In genomic region chr8:3516450-3517116, GRCm38 (mm10) we compare ENCODE assay signal across 8 mouse cellular contexts. TPM values are rescaled to one million over a fixed set of nuclear protein-coding genes. Genes with fewer than 3 reads are reported as not detected.
A peak's percentile ranks its signal among the peaks of the same experiment; 100 is the strongest.
DNase-seq lines count a peak whose midpoint lies in the region; ATAC-seq and TF ChIP-seq lines count a peak whose summit lies in the region.

No protein-coding gene starts in this region.

- H3K27me3 ChIP-seq in C2C12 (ENCODE audit: control insufficient read depth, insufficient read depth, insufficient read length): no peaks in the 10 kb centered on the region
- H3K27me3 ChIP-seq in heart, embryonic 12.5 days (replicated peaks): no peaks in the 10 kb centered on the region
- H3K27me3 ChIP-seq in kidney, postnatal 0 days (ENCODE audit: insufficient read depth, low read length): no peaks in the 10 kb centered on the region
- no peaks in the 10 kb centered on the region for H3K27me3 ChIP-seq in liver, embryonic 11.5 days (replicated peaks; ENCODE audit: control insufficient read depth, insufficient read depth, low read length)
- no peaks in the 10 kb centered on the region for H3K27me3 ChIP-seq in stomach, embryonic 14.5 days (ENCODE audit: control insufficient read depth, insufficient read depth, low read length)

- ATAC-seq in erythroid progenitor cell, adult 5-6 weeks (replicated peaks; ENCODE audit: low FRiP score, poor library complexity, severe bottlenecking): peak; percentile 81
- peak; percentile 89 for ATAC-seq in heart, embryonic 12.5 days (ENCODE audit: insufficient number of reproducible peaks, low FRiP score)
- peak; percentile 83 for ATAC-seq in kidney, postnatal 0 days (replicated peaks; ENCODE audit: low FRiP score, low read depth)
- ATAC-seq in liver, embryonic 11.5 days (replicated peaks; ENCODE audit: low FRiP score): peak; percentile 87
- ATAC-seq in stomach, embryonic 14.5 days (ENCODE audit: insufficient number of reproducible peaks, insufficient read depth, low FRiP score, low read depth): peak; percentile 87

- H3K9me3 ChIP-seq in heart, embryonic 12.5 days (replicated peaks): no peaks in the 10 kb centered on the region
- H3K9me3 ChIP-seq in kidney, postnatal 0 days (replicated peaks; ENCODE audit: low read length): no peaks in the 10 kb centered on the region
- H3K9me3 ChIP-seq in liver, embryonic 11.5 days (ENCODE audit: control insufficient read depth, low read length): no peaks in the 10 kb centered on the region
- H3K9me3 ChIP-seq in stomach, embryonic 14.5 days (ENCODE audit: control insufficient read depth, low read depth, low read length): no peaks in the 10 kb centered on the region

- H3K4me3 ChIP-seq in C2C12 (ENCODE audit: insufficient read depth, poor library complexity, severe bottlenecking): peak overlapping the region; percentile 59
- H3K4me3 ChIP-seq in heart, embryonic 12.5 days: peak overlapping the region; percentile 72
- peak overlapping the region; percentile 71 for H3K4me3 ChIP-seq in kidney, postnatal 0 days (replicated peaks; ENCODE audit: low read depth, low read length)
- peak overlapping the region; percentile 82 for H3K4me3 ChIP-seq in liver, embryonic 11.5 days (ENCODE audit: low read depth, low read length)
- peak overlapping the region; percentile 52 for H3K4me3 ChIP-seq in stomach, embryonic 14.5 days (ENCODE audit: low read depth, low read length)

- H3K4me2 ChIP-seq in heart, embryonic 12.5 days: peak overlapping the region; percentile 92
- peak overlapping the region; percentile 93 for H3K4me2 ChIP-seq in kidney, postnatal 0 days (ENCODE audit: low read length)
- peak overlapping the region; percentile 99 for H3K4me2 ChIP-seq in liver, embryonic 11.5 days
- peak overlapping the region; percentile 90 for H3K4me2 ChIP-seq in stomach, embryonic 14.5 days (replicated peaks; ENCODE audit: low read depth, low read length)

- H3K79me2 ChIP-seq in C2C12 (ENCODE audit: control insufficient read depth, insufficient read depth): peaks cover 12% of the 10 kb centered on the region

- DNase-seq in brain, embryonic 18.5 days (ENCODE audit: low read depth, low spot score): peak; percentile 90
- DNase-seq in kidney, postnatal 0 days (ENCODE audit: low spot score): peak; percentile 92
- peak; percentile 89 for DNase-seq in liver, embryonic 11.5 days (ENCODE audit: low spot score)
- DNase-seq in naive thymus-derived CD4-positive, alpha-beta T cell, adult 2 months (ENCODE audit: low read depth): peak; percentile 92

- peaks cover 7% of the 10 kb centered on the region for H3K36me3 ChIP-seq in C2C12 (ENCODE audit: control insufficient read depth, insufficient read depth)
- peaks cover 33% of the 10 kb centered on the region for H3K36me3 ChIP-seq in heart, embryonic 12.5 days
- peaks cover 9% of the 10 kb centered on the region for H3K36me3 ChIP-seq in kidney, postnatal 0 days (ENCODE audit: insufficient read depth, low read length)
- H3K36me3 ChIP-seq in liver, embryonic 11.5 days (ENCODE audit: control insufficient read depth, insufficient read depth, low read length): peaks cover 7% of the 10 kb centered on the region; the same call in 1 of the 2 replicates
- peaks cover 7% of the 10 kb centered on the region for H3K36me3 ChIP-seq in stomach, embryonic 14.5 days (ENCODE audit: control insufficient read depth, insufficient read depth, low read length)

- peaks cover 5% of the 10 kb centered on the region for H3K4me1 ChIP-seq in heart, embryonic 12.5 days (replicated peaks)
- 0 out of 2 replicates have a peak, but pooled peaks cover 5% of the 10 kb centered on the region for H3K4me1 ChIP-seq in kidney, postnatal 0 days (replicated peaks; ENCODE audit: insufficient read depth, low read length)
- H3K4me1 ChIP-seq in liver, embryonic 11.5 days (replicated peaks; ENCODE audit: control insufficient read depth, insufficient read depth, low read length): peaks cover 12% of the 10 kb centered on the region
- no peaks in the 10 kb centered on the region for H3K4me1 ChIP-seq in stomach, embryonic 14.5 days (ENCODE audit: control insufficient read depth, insufficient read depth, low read length)

- no peak for TF ChIP-seq CTCF in C2C12 (IDR thresholded peaks at IDR 0.05; ENCODE audit: control insufficient read depth, insufficient read depth, insufficient read length)
- TF ChIP-seq CTCF in kidney, postnatal 0 days (IDR thresholded peaks at IDR 0.05; ENCODE audit: low read depth): no peak; the same call in 1 of the 2 replicates

- WGBS in heart, embryonic 12.5 days: under 1% methylated on average over 36 of the region's 36 CpGs
- under 1% methylated on average over 36 of the region's 36 CpGs for WGBS in kidney, postnatal 0 days
- WGBS in liver, embryonic 11.5 days: 1% methylated on average over 36 of the region's 36 CpGs
- WGBS in stomach, embryonic 14.5 days: under 1% methylated on average over 36 of the region's 36 CpGs

- peak overlapping the region; percentile 66 for H3K9ac ChIP-seq in heart, embryonic 12.5 days
- H3K9ac ChIP-seq in kidney, postnatal 0 days (ENCODE audit: low read depth, low read length): peak overlapping the region; percentile 67
- H3K9ac ChIP-seq in liver, embryonic 11.5 days (ENCODE audit: low read depth, low read length): peak overlapping the region; percentile 73
- peak overlapping the region; percentile 49 for H3K9ac ChIP-seq in stomach, embryonic 14.5 days (replicated peaks; ENCODE audit: low read depth, low read length)

- H3K27ac ChIP-seq in heart, embryonic 12.5 days (ENCODE audit: poor library complexity, severe bottlenecking): peak overlapping the region; percentile 48
- H3K27ac ChIP-seq in kidney, postnatal 0 days: peak overlapping the region; percentile 82
- peak overlapping the region; percentile 67 for H3K27ac ChIP-seq in liver, embryonic 11.5 days (ENCODE audit: low read depth, low read length)
- peak overlapping the region; percentile 70 for H3K27ac ChIP-seq in stomach, embryonic 14.5 days (ENCODE audit: low read length)

- peak overlapping the region; percentile 63 for H3ac ChIP-seq in C2C12 (ENCODE audit: control insufficient read depth, insufficient read length, low read depth)

- no peaks in the 10 kb centered on the region for H3K79me3 ChIP-seq in C2C12 (ENCODE audit: low read depth)

TF ChIP-seq in C2C12, 6 proteins besides CTCF, POLR2A, EP300 and RAD21:
- TF ChIP-seq MYOG (IDR thresholded peaks at IDR 0.05; ENCODE audit: control insufficient read depth, extremely low read depth, insufficient read length) (no peak), CEBPB (IDR thresholded peaks at IDR 0.05; ENCODE audit: low read depth) (no peak), MAX (IDR thresholded peaks at IDR 0.05) (peak; percentile 44)
TF ChIP-seq in C2C12: peak in this region for 1.

RNA-seq across cellular contexts. Expression of gene Pnpla6, which starts 1.4 kb away (rescaled TPM):
- 18.6 TPM for polyA plus RNA-seq in C2C12 (2012; fragmentation: generic; extraction: Trizol)
- 110 and 131 TPM in 2 replicates for total RNA-seq in erythroid progenitor cell, adult 5-6 weeks (2015; ENCODE audit: low replicate concordance)
- 147 and 272 TPM in 2 replicates for total RNA-seq in erythroid progenitor cell, adult 5-6 weeks (2017; ENCODE audit: low replicate concordance)
- 21.7 and 23.4 TPM in 2 replicates for polyA plus RNA-seq in heart, embryonic 12.5 days (2016; fragmentation: Nextera tagmentation; extraction: Ambion mirVana)
- polyA plus RNA-seq in kidney, postnatal 0 days (2015; fragmentation: Nextera tagmentation; extraction: Ambion mirVana): 24.3 and 26.4 TPM in 2 replicates
- polyA plus RNA-seq in liver, embryonic 11.5 days (2014; fragmentation: Nextera tagmentation; extraction: Ambion mirVana): 17.8 and 22.9 TPM in 2 replicates
- 24.6 and 27.2 TPM in 2 replicates for polyA plus RNA-seq in stomach, embryonic 14.5 days (2014; fragmentation: Nextera tagmentation; extraction: Ambion mirVana)

RNA-seq across cellular contexts. Expression of gene Mcoln1, which starts 16.3 kb away (rescaled TPM):
- 38.7 TPM for polyA plus RNA-seq in C2C12 (2012; fragmentation: generic; extraction: Trizol)
- 45.3 and 65.2 TPM in 2 replicates for total RNA-seq in erythroid progenitor cell, adult 5-6 weeks (2015; ENCODE audit: low replicate concordance)
- 82.9 and 267 TPM in 2 replicates for total RNA-seq in erythroid progenitor cell, adult 5-6 weeks (2017; ENCODE audit: low replicate concordance)
- 52.7 and 53.5 TPM in 2 replicates for polyA plus RNA-seq in heart, embryonic 12.5 days (2016; fragmentation: Nextera tagmentation; extraction: Ambion mirVana)
- polyA plus RNA-seq in kidney, postnatal 0 days (2015; fragmentation: Nextera tagmentation; extraction: Ambion mirVana): 46.9 and 54.6 TPM in 2 replicates
- 36.2 and 39.8 TPM in 2 replicates for polyA plus RNA-seq in liver, embryonic 11.5 days (2014; fragmentation: Nextera tagmentation; extraction: Ambion mirVana)
- 34.3 and 39.0 TPM in 2 replicates for polyA plus RNA-seq in stomach, embryonic 14.5 days (2014; fragmentation: Nextera tagmentation; extraction: Ambion mirVana)

RNA-seq across cellular contexts. Expression of gene Zfp358, which starts 23.6 kb away (rescaled TPM):
- 30.6 TPM for polyA plus RNA-seq in C2C12 (2012; fragmentation: generic; extraction: Trizol)
- total RNA-seq in erythroid progenitor cell, adult 5-6 weeks (2015; ENCODE audit: low replicate concordance): 2.9 TPM in 1 of 2 replicates, not detected in the other
- 2.0 TPM in 1 of 2 replicates, not detected in the other for total RNA-seq in erythroid progenitor cell, adult 5-6 weeks (2017; ENCODE audit: low replicate concordance)
- polyA plus RNA-seq in heart, embryonic 12.5 days (2016; fragmentation: Nextera tagmentation; extraction: Ambion mirVana): 34.2 and 36.2 TPM in 2 replicates
- polyA plus RNA-seq in kidney, postnatal 0 days (2015; fragmentation: Nextera tagmentation; extraction: Ambion mirVana): 42.1 and 45.0 TPM in 2 replicates
- 8.7 and 8.9 TPM in 2 replicates for polyA plus RNA-seq in liver, embryonic 11.5 days (2014; fragmentation: Nextera tagmentation; extraction: Ambion mirVana)
- polyA plus RNA-seq in stomach, embryonic 14.5 days (2014; fragmentation: Nextera tagmentation; extraction: Ambion mirVana): 29.6 and 32.3 TPM in 2 replicates

RNA-seq across cellular contexts. Expression of gene Tex45, which starts 45.9 kb away (rescaled TPM):
- not detected for polyA plus RNA-seq in C2C12 (2012; fragmentation: generic; extraction: Trizol)
- total RNA-seq in erythroid progenitor cell, adult 5-6 weeks (2015; ENCODE audit: low replicate concordance): not detected in 2 replicates
- not detected in 2 replicates for total RNA-seq in erythroid progenitor cell, adult 5-6 weeks (2017; ENCODE audit: low replicate concordance)
- polyA plus RNA-seq in heart, embryonic 12.5 days (2016; fragmentation: Nextera tagmentation; extraction: Ambion mirVana): not detected in 2 replicates
- 0.16 TPM in 1 of 2 replicates, not detected in the other for polyA plus RNA-seq in kidney, postnatal 0 days (2015; fragmentation: Nextera tagmentation; extraction: Ambion mirVana)
- not detected in 2 replicates for polyA plus RNA-seq in liver, embryonic 11.5 days (2014; fragmentation: Nextera tagmentation; extraction: Ambion mirVana)
- not detected in 2 replicates for polyA plus RNA-seq in stomach, embryonic 14.5 days (2014; fragmentation: Nextera tagmentation; extraction: Ambion mirVana)

RNA-seq across cellular contexts. Expression of gene Pex11g, which starts 49.1 kb away (rescaled TPM):
- 1.5 TPM for polyA plus RNA-seq in C2C12 (2012; fragmentation: generic; extraction: Trizol)
- total RNA-seq in erythroid progenitor cell, adult 5-6 weeks (2015; ENCODE audit: low replicate concordance): 0.72 TPM in 1 of 2 replicates, not detected in the other
- total RNA-seq in erythroid progenitor cell, adult 5-6 weeks (2017; ENCODE audit: low replicate concordance): not detected in 2 replicates
- 4.9 and 5.1 TPM in 2 replicates for polyA plus RNA-seq in heart, embryonic 12.5 days (2016; fragmentation: Nextera tagmentation; extraction: Ambion mirVana)
- polyA plus RNA-seq in kidney, postnatal 0 days (2015; fragmentation: Nextera tagmentation; extraction: Ambion mirVana): 8.1 and 8.8 TPM in 2 replicates
- 3.4 and 4.3 TPM in 2 replicates for polyA plus RNA-seq in liver, embryonic 11.5 days (2014; fragmentation: Nextera tagmentation; extraction: Ambion mirVana)
- polyA plus RNA-seq in stomach, embryonic 14.5 days (2014; fragmentation: Nextera tagmentation; extraction: Ambion mirVana): 3.9 and 6.2 TPM in 2 replicates

Comparison
In these comparisons a context has a peak if more than half of its experiments do, and no peak if none do; other contexts are left out.
1. Peak in every context shown above with its lines: DNase-seq, ATAC-seq, H3K4me3 ChIP-seq and H3K27ac ChIP-seq.